Mouse (Mus musculus) embryo, embryonic 11.5 days (tissue): ENCODE measurements around the gene Mllt1.
"Not testable (repeated sequence)": the region's sequence is repeated elsewhere in the genome, so short reads cannot be mapped to it uniquely, and the experiment has no call there.

Source experiments
- DNase-seq: peaks from one replicate; pipeline ENCODE4 v3.0.0-alpha.2; 2012; ENCODE audit warnings: low read depth, low spot score

Mllt1 gene

GRCm38 (mm10) chr17:56936731-56937130 is 1.5 kb upstream of the Mllt1 start:
- DNase-seq = no peak

GRCm38 (mm10) chr17:56934545-56935330 is 477 bp downstream of the Mllt1 start:
- peak; percentile 14 for DNase-seq

- no peak for DNase-seq
Measured at GRCm38 (mm10) chr17:56933395-56933794, 1.8 kb downstream of the Mllt1 start.

- no peak for DNase-seq
Measured at GRCm38 (mm10) chr17:56930026-56930425, 5.2 kb downstream of the Mllt1 start.

- DNase-seq = no peak
Measured at GRCm38 (mm10) chr17:56929530-56929929, 5.7 kb downstream of the Mllt1 start.

- DNase-seq = no peak
Measured at GRCm38 (mm10) chr17:56929101-56929500, 6.1 kb downstream of the Mllt1 start.

GRCm38 (mm10) chr17:56925998-56926397 is 9.2 kb downstream of the Mllt1 start:
- DNase-seq = no peak

GRCm38 (mm10) chr17:56919725-56920124 is 15.5 kb downstream of the Mllt1 start:
- DNase-seq = no peak

GRCm38 (mm10) chr17:56917166-56917565 is 18.0 kb downstream of the Mllt1 start:
- DNase-seq = no peak

GRCm38 (mm10) chr17:56913444-56913843 is 21.8 kb downstream of the Mllt1 start:
- no peak for DNase-seq

- no peak for DNase-seq
Measured at GRCm38 (mm10) chr17:56913023-56913422, 22.2 kb downstream of the Mllt1 start.

- not testable (repeated sequence) for DNase-seq
Measured at GRCm38 (mm10) chr17:56909764-56910163, 25.5 kb downstream of the Mllt1 start.

GRCm38 (mm10) chr17:56907887-56908286 is 27.3 kb downstream of the Mllt1 start:
- no peak for DNase-seq

- no peak for DNase-seq
Measured at GRCm38 (mm10) chr17:56907096-56907495, 28.1 kb downstream of the Mllt1 start.

GRCm38 (mm10) chr17:56906166-56906565 is 29.0 kb downstream of the Mllt1 start:
- DNase-seq = no peak

- DNase-seq = no peak
Measured at GRCm38 (mm10) chr17:56902698-56903097, 32.5 kb downstream of the Mllt1 start.

- DNase-seq = peak; percentile 57
Measured at GRCm38 (mm10) chr17:56897630-56898195, 37.5 kb downstream of the Mllt1 start.

GRCm38 (mm10) chr17:56896513-56897129 is 38.6 kb downstream of the Mllt1 start:
- DNase-seq = no peak

GRCm38 (mm10) chr17:56895368-56895918 is 39.8 kb downstream of the Mllt1 start:
- no peak for DNase-seq

GRCm38 (mm10) chr17:56890018-56890417 is 45.2 kb downstream of the Mllt1 start:
- no peak for DNase-seq

GRCm38 (mm10) chr17:56888050-56888449 is 47.2 kb downstream of the Mllt1 start:
- DNase-seq = no peak

- no peak for DNase-seq
Measured at GRCm38 (mm10) chr17:56884809-56885208, 50.4 kb downstream of the Mllt1 start.

GRCm38 (mm10) chr17:56884331-56884730 is 50.9 kb downstream of the Mllt1 start:
- no peak for DNase-seq
